Mouse (Mus musculus): ENCODE measurements around the gene Cstad. TPM values are rescaled to one million over a fixed set of nuclear protein-coding genes. Genes with fewer than 3 reads are reported as not detected.
A peak's percentile ranks its signal among the peaks of the same experiment; 100 is the strongest.

The Cstad gene
- 0.63 and 1.7 TPM in 2 replicates for polyA plus RNA-seq (2016; fragmentation: Nextera tagmentation; extraction: Ambion mirVana)

DNA sequence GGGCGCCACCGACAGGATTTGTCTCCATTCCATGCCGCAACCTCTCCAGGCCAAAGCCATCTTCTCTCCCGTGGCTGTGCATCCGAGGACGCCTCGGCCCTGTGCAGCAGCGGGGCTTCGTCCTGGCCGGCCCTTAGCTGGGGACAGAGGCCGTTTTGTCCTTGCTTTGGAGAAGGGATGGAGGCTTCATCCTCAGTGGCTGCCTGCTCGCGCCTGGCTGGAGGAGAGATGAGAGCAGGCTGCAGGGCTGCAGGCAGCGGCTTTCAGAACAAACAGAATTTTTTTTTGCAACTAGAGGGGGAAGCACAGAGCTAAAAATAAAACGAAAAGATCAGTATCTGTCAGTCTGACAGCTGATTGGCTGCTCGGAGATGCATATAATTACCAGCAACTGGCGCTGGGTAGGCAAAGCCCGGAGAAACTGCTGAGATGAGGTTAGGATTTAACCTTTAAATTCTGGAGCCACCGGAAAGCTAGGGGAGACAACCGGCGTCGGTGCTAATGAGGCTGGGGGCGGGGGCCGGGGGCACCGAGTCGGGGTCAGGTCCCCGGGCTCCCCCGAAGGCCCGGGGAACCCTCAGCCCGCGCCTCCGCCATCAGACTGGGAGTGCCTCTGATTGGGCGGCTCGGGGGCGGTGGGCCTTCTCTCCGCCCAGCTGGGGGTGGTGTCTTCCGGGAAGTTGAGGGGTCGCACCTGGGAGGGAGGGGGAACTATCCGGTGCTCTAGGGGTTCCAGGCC, at the start of gene Cstad:
Gene Cstad, plus strand, starts transcription at position 400 of the 739 bp plus-strand sequence.
- Histone ChIP-seq H3K4me1 (replicated peaks) (peaks cover 31% of the 10 kb centered on the region), H3K36me3 (no peaks in the 10 kb centered on the region), H3K4me2 (peak within 1 kb of the TSS; percentile 74), H3K9ac (replicated peaks) (peak within 1 kb of the TSS; percentile 76), H3K27me3 (no peaks in the 10 kb centered on the region), H3K27ac (peak within 1 kb of the TSS; percentile 99), H3K9me3 (no peaks in the 10 kb centered on the region), H3K4me3 (replicated peaks) (peak within 1 kb of the TSS; percentile 47)
- peak; percentile 61 for ATAC-seq (ENCODE audit: insufficient number of reproducible peaks, insufficient read depth, low FRiP score, low TSS enrichment, low read depth)
- 1% methylated on average over 38 of the region's 39 CpGs for WGBS

DNA sequence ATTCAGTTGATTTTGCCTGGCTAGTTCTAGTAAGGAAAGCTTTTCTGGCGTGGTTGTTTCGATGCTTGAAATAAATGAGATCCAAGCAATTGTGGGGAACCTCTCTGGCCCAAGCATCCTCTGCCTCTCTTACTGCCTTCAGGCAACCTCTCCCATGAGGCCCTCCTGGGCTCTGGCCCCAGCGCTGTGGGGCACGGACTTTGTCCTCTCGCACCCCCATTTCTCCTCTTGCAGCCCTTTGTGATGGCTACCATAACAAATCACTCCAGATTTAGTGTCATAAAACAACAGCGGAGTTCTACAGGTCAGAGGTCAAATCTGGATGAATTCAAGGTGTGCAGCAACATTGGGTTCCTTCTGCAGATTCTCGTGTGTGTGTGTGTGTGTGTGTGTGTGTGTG, 49.1 kb upstream of the Cstad start:
- H3K27ac ChIP-seq: peak overlapping the region; percentile 54; the same call in 1 of the 2 replicates
- peaks cover 53% of the 10 kb centered on the region for H3K4me1 ChIP-seq (replicated peaks)
- peak overlapping the region; percentile 42; the same call in 1 of the 2 replicates for H3K9ac ChIP-seq (replicated peaks)
- H3K4me3 ChIP-seq (replicated peaks): peak overlapping the region; percentile 30
- peak overlapping the region; percentile 62 for H3K4me2 ChIP-seq
- 30% methylated on average over 7 of the region's 7 CpGs for WGBS
- H3K27me3 ChIP-seq: no peaks in the 10 kb centered on the region
- H3K9me3 ChIP-seq: peaks cover 5% of the 10 kb centered on the region; the same call in 1 of the 2 replicates
- no peaks in the 10 kb centered on the region for H3K36me3 ChIP-seq
- ATAC-seq (ENCODE audit: insufficient number of reproducible peaks, insufficient read depth, low FRiP score, low TSS enrichment, low read depth): no peak

DNA sequence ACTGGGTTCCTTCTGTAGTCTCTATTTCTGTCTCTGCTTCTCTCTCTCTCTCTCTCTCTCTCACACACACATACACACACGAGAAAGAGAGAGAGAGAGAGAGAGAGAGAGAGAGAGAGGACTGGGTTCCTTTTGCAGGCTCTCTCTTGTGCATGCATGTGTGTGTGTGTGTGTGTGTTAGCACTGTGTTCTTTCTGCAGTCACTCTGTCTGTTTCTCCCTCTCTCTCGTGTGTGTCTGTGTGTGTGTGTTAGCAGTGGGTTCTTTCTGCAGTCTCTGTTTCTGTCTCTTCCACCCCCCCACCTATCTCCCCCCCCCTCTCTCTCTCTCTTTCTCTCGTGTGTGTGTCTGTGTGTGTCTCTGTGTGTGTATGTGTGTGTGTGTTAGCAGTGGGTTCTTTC, 48.6 kb upstream of the Cstad start:
- ATAC-seq (ENCODE audit: insufficient number of reproducible peaks, insufficient read depth, low FRiP score, low TSS enrichment, low read depth): no peak
- H3K27me3 ChIP-seq: no peaks in the 10 kb centered on the region
- H3K4me1 ChIP-seq (replicated peaks): peaks cover 49% of the 10 kb centered on the region
- H3K4me3 ChIP-seq (replicated peaks): no peak overlapping the region
- H3K4me2 ChIP-seq: 0 out of 2 replicates have a peak overlapping the region, but pooled peaks have one; percentile 62
- no peaks in the 10 kb centered on the region for H3K36me3 ChIP-seq
- WGBS: 32% methylated on average over 2 of the region's 3 CpGs
- H3K9me3 ChIP-seq: peaks cover 5% of the 10 kb centered on the region; the same call in 1 of the 2 replicates
- H3K9ac ChIP-seq (replicated peaks): no peak overlapping the region
- peak overlapping the region; percentile 54; the same call in 1 of the 2 replicates for H3K27ac ChIP-seq

- Histone ChIP-seq H3K4me1 (replicated peaks) (peaks cover 38% of the 10 kb centered on the region), H3K27ac (peak overlapping the region; percentile 17; the same call in 1 of the 2 replicates), H3K36me3 (no peaks in the 10 kb centered on the region), H3K9ac (replicated peaks) (no peak overlapping the region), H3K4me3 (replicated peaks) (no peak overlapping the region), H3K4me2 (no peak overlapping the region), H3K9me3 (peaks cover 5% of the 10 kb centered on the region; the same call in 1 of the 2 replicates), H3K27me3 (no peaks in the 10 kb centered on the region)
- ATAC-seq (ENCODE audit: insufficient number of reproducible peaks, insufficient read depth, low FRiP score, low TSS enrichment, low read depth): no peak
- 78% methylated on average over 19 of the region's 19 CpGs for WGBS
These were observed 47.2 kb upstream of the Cstad start for GRCm38 (mm10) chr2:30547455-30548217.

- H3K4me2 ChIP-seq: no peak overlapping the region
- H3K27me3 ChIP-seq: no peaks in the 10 kb centered on the region
- no peak overlapping the region for H3K4me3 ChIP-seq (replicated peaks)
- no peak overlapping the region for H3K27ac ChIP-seq
- H3K4me1 ChIP-seq (replicated peaks): peaks cover 15% of the 10 kb centered on the region
- no peak overlapping the region for H3K9ac ChIP-seq (replicated peaks)
- H3K36me3 ChIP-seq: no peaks in the 10 kb centered on the region
- no peak for ATAC-seq (ENCODE audit: insufficient number of reproducible peaks, insufficient read depth, low FRiP score, low TSS enrichment, low read depth)
- peaks cover 5% of the 10 kb centered on the region; the same call in 1 of the 2 replicates for H3K9me3 ChIP-seq
- WGBS: 81% methylated on average over 5 of the region's 5 CpGs
These were observed 43.3 kb upstream of the Cstad start for GRCm38 (mm10) chr2:30551579-30551978.

GRCm38 (mm10) chr2:30553851-30554540, 40.8 kb upstream of the Cstad start:
- Histone ChIP-seq H3K4me3 (replicated peaks) (0 out of 2 replicates have a peak overlapping the region, but pooled peaks have one; percentile 12), H3K4me1 (replicated peaks) (peaks cover 3% of the 10 kb centered on the region; the same call in 1 of the 2 replicates), H3K36me3 (no peaks in the 10 kb centered on the region), H3K9me3 (peaks cover 3% of the 10 kb centered on the region; the same call in 1 of the 2 replicates), H3K9ac (replicated peaks) (no peak overlapping the region; the same call in 1 of the 2 replicates), H3K27ac (0 out of 2 replicates have a peak overlapping the region, but pooled peaks have one; percentile 35), H3K27me3 (no peaks in the 10 kb centered on the region), H3K4me2 (peak overlapping the region; percentile 45)
- 46% methylated on average over 7 of the region's 7 CpGs for WGBS
- peak; percentile 72 for ATAC-seq (ENCODE audit: insufficient number of reproducible peaks, insufficient read depth, low FRiP score, low TSS enrichment, low read depth)

GRCm38 (mm10) chr2:30555257-30555656, 39.6 kb upstream of the Cstad start:
- Histone ChIP-seq H3K4me3 (replicated peaks) (no peak overlapping the region), H3K27ac (no peak overlapping the region), H3K9ac (replicated peaks) (no peak overlapping the region), H3K4me1 (replicated peaks) (peaks cover 3% of the 10 kb centered on the region; the same call in 1 of the 2 replicates), H3K27me3 (no peaks in the 10 kb centered on the region), H3K36me3 (no peaks in the 10 kb centered on the region), H3K4me2 (no peak overlapping the region), H3K9me3 (no peaks in the 10 kb centered on the region)
- 79% methylated on average over 9 of the region's 9 CpGs for WGBS
- no peak for ATAC-seq (ENCODE audit: insufficient number of reproducible peaks, insufficient read depth, low FRiP score, low TSS enrichment, low read depth)

GRCm38 (mm10) chr2:30556495-30556894, 38.3 kb upstream of the Cstad start:
- WGBS: 73% methylated on average over 5 of the region's 5 CpGs
- no peaks in the 10 kb centered on the region for H3K9me3 ChIP-seq
- H3K4me3 ChIP-seq (replicated peaks): no peak overlapping the region
- no peak overlapping the region for H3K4me2 ChIP-seq
- peaks cover 3% of the 10 kb centered on the region; the same call in 1 of the 2 replicates for H3K4me1 ChIP-seq (replicated peaks)
- ATAC-seq (ENCODE audit: insufficient number of reproducible peaks, insufficient read depth, low FRiP score, low TSS enrichment, low read depth): no peak
- no peak overlapping the region for H3K27ac ChIP-seq
- no peak overlapping the region for H3K9ac ChIP-seq (replicated peaks)
- H3K36me3 ChIP-seq: no peaks in the 10 kb centered on the region
- no peaks in the 10 kb centered on the region for H3K27me3 ChIP-seq

- H3K9ac ChIP-seq (replicated peaks): no peak overlapping the region
- H3K27ac ChIP-seq: no peak overlapping the region
- H3K4me3 ChIP-seq (replicated peaks): no peak overlapping the region
- no peaks in the 10 kb centered on the region for H3K27me3 ChIP-seq
- WGBS: 94% methylated on average over 1 of the region's 1 CpGs
- no peaks in the 10 kb centered on the region for H3K36me3 ChIP-seq
- H3K4me1 ChIP-seq (replicated peaks): peaks cover 3% of the 10 kb centered on the region; the same call in 1 of the 2 replicates
- no peaks in the 10 kb centered on the region for H3K9me3 ChIP-seq
- no peak; the same call in 1 of the 2 replicates for ATAC-seq (ENCODE audit: insufficient number of reproducible peaks, insufficient read depth, low FRiP score, low TSS enrichment, low read depth)
- H3K4me2 ChIP-seq: no peak overlapping the region
These were observed 35.3 kb upstream of the Cstad start for GRCm38 (mm10) chr2:30559552-30559951.

GRCm38 (mm10) chr2:30562553-30562952, 32.3 kb upstream of the Cstad start:
- H3K27ac ChIP-seq: no peak overlapping the region
- no peaks in the 10 kb centered on the region for H3K9me3 ChIP-seq
- no peak overlapping the region for H3K4me3 ChIP-seq (replicated peaks)
- no peak overlapping the region for H3K9ac ChIP-seq (replicated peaks)
- WGBS: 85% methylated on average over 3 of the region's 3 CpGs
- no peaks in the 10 kb centered on the region; the same call in 1 of the 2 replicates for H3K27me3 ChIP-seq
- H3K4me2 ChIP-seq: no peak overlapping the region
- H3K4me1 ChIP-seq (replicated peaks): 0 out of 2 replicates have a peak, but pooled peaks cover 5% of the 10 kb centered on the region
- H3K36me3 ChIP-seq: no peaks in the 10 kb centered on the region
- ATAC-seq (ENCODE audit: insufficient number of reproducible peaks, insufficient read depth, low FRiP score, low TSS enrichment, low read depth): no peak

Measured in limb, embryonic 12.5 days (tissue).